Mouse (Mus musculus) olfactory bulb, adult 2 months (tissue): Measurements from ENCODE around the gene Larp1b.

Source experiments
- CTCF ChIP-seq: fragments of 200-500 bp; IDR thresholded peaks from 2 replicates; pipeline ENCODE4 v1.5.1; 2012; ENCODE audit warnings: low read depth, mild to moderate bottlenecking, low read length, moderate library complexity; ENCODE audit not compliant: insufficient read depth
- POLR2A ChIP-seq: fragments of 200-500 bp; IDR thresholded peaks from 2 replicates; pipeline ENCODE4 v1.6.1; 2012; ENCODE audit warnings: mild to moderate bottlenecking, low read depth, low read length, moderate library complexity; ENCODE audit not compliant: insufficient read depth

- TF ChIP-seq POLR2A (no peak), CTCF (no peak)
These were observed 92.7 kb downstream of the Larp1b start for GRCm38 (mm10) chr3:41042195-41042938.
